Mouse (Mus musculus) layer of hippocampus, adult 9-11 months (tissue): ENCODE measurements around the gene Gm9821.

Experiments used
- DNase-seq: peaks from one replicate; pipeline ENCODE4 v3.0.0; 2022

Gene Gm9821

GRCm38 (mm10) chr2:91927826-91928533, 17.5 kb upstream of the Gm9821 start:
- peak; percentile 79 for DNase-seq

GRCm38 (mm10) chr2:91928534-91929350, 16.8 kb upstream of the Gm9821 start:
- no peak for DNase-seq

GRCm38 (mm10) chr2:91929455-91929854, 16.0 kb upstream of the Gm9821 start:
- DNase-seq = no peak

- no peak for DNase-seq
These were observed 15.6 kb upstream of the Gm9821 start for GRCm38 (mm10) chr2:91929936-91930335.

GRCm38 (mm10) chr2:91930761-91931291, 14.7 kb upstream of the Gm9821 start:
- no peak for DNase-seq

GRCm38 (mm10) chr2:91931328-91932159, 14.0 kb upstream of the Gm9821 start:
- no peak for DNase-seq

- DNase-seq = no peak
These were observed 13.3 kb upstream of the Gm9821 start, which contains the start of gene Mdk for GRCm38 (mm10) chr2:91932160-91932711. TSS of gene Mdk (minus strand) at chr2:91932297.

- no peak for DNase-seq
These were observed 12.7 kb upstream of the Gm9821 start for GRCm38 (mm10) chr2:91932737-91933350.

GRCm38 (mm10) chr2:91933471-91933870, 12.0 kb upstream of the Gm9821 start:
- no peak for DNase-seq

- DNase-seq = no peak
These were observed 11.5 kb upstream of the Gm9821 start for GRCm38 (mm10) chr2:91934016-91934415.

- DNase-seq = no peak
These were observed 10.5 kb upstream of the Gm9821 start for GRCm38 (mm10) chr2:91934826-91935525.

GRCm38 (mm10) chr2:91936154-91936553, 9.3 kb upstream of the Gm9821 start:
- DNase-seq = no peak

- no peak for DNase-seq
These were observed 6.1 kb upstream of the Gm9821 start for GRCm38 (mm10) chr2:91939303-91939935.

- no peak for DNase-seq
These were observed 3.1 kb upstream of the Gm9821 start for GRCm38 (mm10) chr2:91942356-91942755.

GRCm38 (mm10) chr2:91944170-91944950, 1.1 kb upstream of the Gm9821 start:
- no peak for DNase-seq

- no peak for DNase-seq
These were observed 1.3 kb downstream of the Gm9821 start for GRCm38 (mm10) chr2:91946836-91947235.

GRCm38 (mm10) chr2:91947397-91948150, 2.1 kb downstream of the Gm9821 start:
- DNase-seq = peak; percentile 82

GRCm38 (mm10) chr2:91948151-91948509, 2.6 kb downstream of the Gm9821 start:
- no peak for DNase-seq

GRCm38 (mm10) chr2:91948792-91949241, 3.3 kb downstream of the Gm9821 start:
- no peak for DNase-seq
